Mouse (Mus musculus) liver, embryonic 11.5 days (tissue): ENCODE measurements around the gene Rfng. TPM values are rescaled to one million over a fixed set of nuclear protein-coding genes. Genes with fewer than 3 reads are reported as not detected.
A peak's percentile ranks its signal among the peaks of the same experiment; 100 is the strongest.

Experiments used
- ATAC-seq: fragments of 200-750 bp; cut with Nextera tagmentation; replicated peaks from 2 replicates; pipeline ENCODE4 v1.8.0; 2017; ENCODE audit warnings: moderate number of reproducible peaks, mild to moderate bottlenecking, moderate TSS enrichment, moderate library complexity; ENCODE audit not compliant: low FRiP score
- DNase-seq: peaks from one replicate; pipeline ENCODE4 v3.0.0-alpha.2; 2017; ENCODE audit warnings: low spot score
- H3K27ac ChIP-seq: fragments of 300-500 bp; sonication (generic); 2 replicates; pipeline ENCODE4 v1.5.1; 2014; ENCODE audit warnings: mild to moderate bottlenecking, low read depth, low read length, control low read depth
- H3K27me3 ChIP-seq: fragments of 300-500 bp; sonication (generic); replicated peaks from 2 replicates; pipeline ENCODE4 v1.6.1; 2014; ENCODE audit warnings: low read length, mixed read lengths; ENCODE audit not compliant: control insufficient read depth, insufficient read depth
- H3K36me3 ChIP-seq: fragments of 300-500 bp; sonication (generic); 2 replicates; pipeline ENCODE4 v1.6.1; 2014; ENCODE audit warnings: mild to moderate bottlenecking, low read length, moderate library complexity, mixed read lengths; ENCODE audit not compliant: control insufficient read depth, insufficient read depth
- H3K4me1 ChIP-seq: fragments of 300-500 bp; sonication (generic); replicated peaks from 2 replicates; pipeline ENCODE4 v1.6.1; 2014; ENCODE audit warnings: low read length, mixed read lengths; ENCODE audit not compliant: control insufficient read depth, insufficient read depth
- H3K4me2 ChIP-seq: fragments of 300-500 bp; sonication (generic); 2 replicates; pipeline ENCODE4 v1.6.1; 2014; ENCODE audit warnings: mild to moderate bottlenecking, control low read depth, moderate library complexity
- H3K4me3 ChIP-seq: fragments of 300-500 bp; sonication (generic); 2 replicates; pipeline ENCODE4 v1.5.1; 2014; ENCODE audit warnings: low read depth, low read length, control low read depth
- H3K9ac ChIP-seq: fragments of 300-500 bp; sonication (generic); 2 replicates; pipeline ENCODE4 v1.6.1; 2014; ENCODE audit warnings: low read depth, low read length, control low read depth
- H3K9me3 ChIP-seq: fragments of 300-500 bp; sonication (generic); 2 replicates; pipeline ENCODE4 v1.6.1; 2016; ENCODE audit warnings: low read length, inconsistent platforms, mixed read lengths; ENCODE audit not compliant: control insufficient read depth
- WGBS: fragments of 180-500 bp; shearing (Covaris S2); extraction: QIAGEN DNeasy Blood & Tissue Kit; methylation state at CpG from one replicate; pipeline ENCODE4 v1.1.7; 2014; 5-methylcytosine and 5-hydroxymethylcytosine counted together
- polyA plus RNA-seq: library from polyadenylated mRNA; unstranded; fragments of >200 nt; fragmentation: Nextera tagmentation; extraction: Ambion mirVana; gene quantifications from 2 replicates; pipeline ENCODE4 v1.2.1, GENCODE M21; 2014

Rfng gene
- polyA plus RNA-seq, 1 experiment from 2014 or later: 33.4 TPM

DNA sequence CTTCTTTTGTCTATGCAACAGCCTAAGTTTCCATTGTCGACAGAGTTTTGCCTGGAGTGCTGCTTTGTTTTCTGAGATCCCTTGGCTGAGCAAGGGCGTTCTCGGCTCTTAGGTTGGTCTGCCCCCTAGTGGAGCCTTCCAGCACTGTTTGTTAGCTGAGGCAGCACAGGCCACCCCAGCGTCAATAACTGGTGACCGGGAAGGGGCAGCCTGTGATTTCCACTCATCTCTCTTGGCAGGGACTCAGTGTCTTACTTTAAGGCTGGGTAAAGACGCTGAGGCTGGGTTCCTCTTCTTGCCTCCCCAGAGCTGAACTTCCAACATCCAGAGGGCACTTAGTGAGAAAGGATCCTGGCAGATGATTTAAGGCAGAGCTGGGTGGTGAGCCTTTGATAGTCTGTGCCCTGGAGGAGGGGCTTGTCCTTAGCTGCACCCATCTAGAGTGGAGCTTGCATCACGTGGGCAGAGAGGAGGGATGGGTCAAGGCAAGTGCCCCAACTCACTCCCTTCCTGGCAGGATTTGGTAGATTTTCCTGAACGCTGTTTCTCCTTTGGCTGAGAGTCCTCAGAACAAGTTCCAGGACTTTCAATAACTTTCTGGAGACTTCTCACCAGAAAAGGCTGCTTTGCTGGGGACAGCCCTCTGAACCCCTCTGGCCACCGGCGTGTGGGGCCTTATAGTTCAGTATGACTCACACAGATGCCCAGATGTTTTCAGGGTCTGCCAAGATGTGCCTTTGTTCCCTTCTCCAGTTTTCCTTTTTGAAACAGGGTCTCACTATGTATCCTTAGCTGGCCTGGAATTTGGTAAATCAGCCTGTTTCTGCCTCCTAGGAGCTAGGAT is 16.3 kb upstream of the Rfng start:
- H3K9ac ChIP-seq: peak overlapping the region; percentile 20; the same call in 1 of the 2 replicates

GRCm38 (mm10) chr11:120799316-120799890 is 15.4 kb upstream of the Rfng start:
- no peak for DNase-seq
- no peaks in the 10 kb centered on the region for H3K9me3 ChIP-seq
- 62% methylated on average over 4 of the region's 6 CpGs for WGBS
- H3K36me3 ChIP-seq: peaks cover 2% of the 10 kb centered on the region; the same call in 1 of the 2 replicates
- no peaks in the 10 kb centered on the region for H3K27me3 ChIP-seq
- H3K4me1 ChIP-seq: peaks cover 17% of the 10 kb centered on the region
- no peak for ATAC-seq
- peak overlapping the region; percentile 33; the same call in 1 of the 2 replicates for H3K4me2 ChIP-seq
- no peak overlapping the region for H3K27ac ChIP-seq
- H3K9ac ChIP-seq: no peak overlapping the region
- H3K4me3 ChIP-seq: no peak overlapping the region

More for the DNA sequence above, 16.3 kb upstream of the Rfng start:
- no peaks in the 10 kb centered on the region for H3K36me3 ChIP-seq
- peaks cover 9% of the 10 kb centered on the region for H3K4me1 ChIP-seq
- no peaks in the 10 kb centered on the region for H3K27me3 ChIP-seq
- ATAC-seq (peak; percentile 57), DNase-seq (peak; percentile 84)
- H3K4me2 ChIP-seq: peak overlapping the region; percentile 33
- no peaks in the 10 kb centered on the region for H3K9me3 ChIP-seq
- H3K27ac ChIP-seq: no peak overlapping the region; the same call in 1 of the 2 replicates
- WGBS: 10% methylated on average over 10 of the region's 10 CpGs
- no peak overlapping the region for H3K4me3 ChIP-seq

DNA sequence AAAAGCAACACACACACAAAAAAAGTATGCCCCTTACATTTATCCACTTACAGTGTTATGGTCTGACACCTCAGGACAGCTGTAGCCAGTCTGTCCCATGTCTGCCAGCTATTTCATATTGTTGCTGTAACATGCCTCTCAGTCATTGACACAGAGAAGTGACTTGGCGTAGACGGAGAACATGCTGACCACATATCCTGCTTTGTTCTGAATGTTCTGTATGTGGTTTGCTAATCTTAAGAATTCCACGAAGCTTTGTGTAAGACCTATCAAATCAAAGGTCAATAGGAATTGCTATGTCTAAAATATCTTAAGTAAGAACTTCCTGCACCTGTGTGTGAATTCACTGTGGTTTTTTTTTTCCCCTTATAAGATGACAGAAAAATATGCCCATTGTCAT is 14.2 kb upstream of the Rfng start:
- Histone ChIP-seq H3K27ac (no peak overlapping the region), H3K27me3 (no peaks in the 10 kb centered on the region), H3K36me3 (peaks cover 12% of the 10 kb centered on the region)

DNA sequence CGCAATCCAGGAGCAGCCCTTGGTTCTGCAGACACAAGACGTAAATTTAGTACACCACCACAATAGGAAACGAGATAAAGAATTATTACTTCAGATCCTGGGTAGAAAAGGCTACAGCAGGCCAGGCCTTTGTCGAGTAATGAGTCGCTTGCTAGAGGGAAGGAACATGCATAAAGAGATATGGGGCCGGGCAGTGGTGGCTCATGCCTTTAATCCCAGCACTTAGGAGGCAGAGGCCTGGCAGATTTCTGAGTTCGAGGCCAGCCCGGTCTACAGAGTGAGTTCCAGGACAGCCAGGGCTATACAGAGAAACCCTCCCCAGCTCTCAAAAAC is 12.6 kb upstream of the Rfng start:
- no peak for DNase-seq
- Histone ChIP-seq H3K4me2 (peak overlapping the region; percentile 91), H3K4me3 (peak overlapping the region; percentile 100), H3K9ac (peak overlapping the region; percentile 94), H3K27me3 (no peaks in the 10 kb centered on the region), H3K36me3 (peaks cover 29% of the 10 kb centered on the region), H3K4me1 (peaks cover 17% of the 10 kb centered on the region), H3K27ac (0 out of 2 replicates have a peak overlapping the region, but pooled peaks have one; percentile 58), H3K9me3 (no peaks in the 10 kb centered on the region)
- WGBS: 28% methylated on average over 8 of the region's 8 CpGs
- no peak for ATAC-seq

More for the DNA sequence above, 14.2 kb upstream of the Rfng start:
- Histone ChIP-seq H3K4me3 (no peak overlapping the region), H3K4me2 (no peak overlapping the region), H3K9me3 (no peaks in the 10 kb centered on the region), H3K9ac (no peak overlapping the region), H3K4me1 (peaks cover 17% of the 10 kb centered on the region)
- ATAC-seq (no peak), DNase-seq (no peak)
- WGBS: 57% methylated on average over 3 of the region's 3 CpGs

DNA sequence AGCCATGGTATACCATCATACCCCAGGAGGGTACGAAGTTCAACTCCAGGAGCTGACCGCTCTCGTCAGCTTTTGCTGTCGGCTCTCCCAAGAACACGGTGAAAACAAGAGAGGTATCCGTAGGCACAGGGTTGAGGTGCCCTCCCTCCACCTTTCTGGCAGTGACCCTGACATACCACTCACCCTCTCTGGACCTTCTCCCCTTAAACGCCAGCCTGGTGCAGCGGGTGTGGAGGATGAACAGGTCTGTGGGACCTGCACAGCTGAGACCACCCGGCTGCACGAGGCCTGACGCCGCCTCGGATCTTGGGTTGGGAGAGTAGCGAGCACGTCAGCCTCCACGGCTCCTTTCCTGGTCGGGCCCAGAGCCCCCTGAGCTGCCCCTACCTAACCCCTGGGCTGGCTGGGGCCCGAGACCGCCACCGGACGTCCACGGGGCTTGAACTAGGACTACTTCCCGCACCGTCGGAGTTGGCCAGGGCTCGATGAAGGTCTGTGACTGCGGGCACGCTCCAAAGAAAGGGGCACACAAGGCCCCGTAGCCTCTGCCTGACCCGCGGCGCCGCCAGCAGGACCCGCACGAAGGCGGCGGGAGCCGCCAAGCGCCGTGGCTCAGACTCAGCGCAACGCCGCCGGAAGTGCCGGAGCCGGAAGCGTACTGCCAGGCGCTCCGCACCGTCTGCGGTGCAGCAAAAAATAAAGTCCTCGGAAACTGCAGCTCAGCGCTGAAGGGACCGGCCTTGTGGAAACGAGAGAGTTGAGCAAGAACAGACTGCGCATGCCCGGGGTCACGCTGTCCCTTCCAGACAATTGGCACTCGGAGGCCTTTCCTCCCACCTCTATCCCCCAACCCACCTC is 12.0 kb upstream of the Rfng start, which contains the start of gene Dus1l:
Dus1l (minus strand) TSS at position 648 of the 858 bp plus-strand sequence.
- H3K9ac ChIP-seq: peak within 1 kb of the TSS; percentile 94
- H3K4me1 ChIP-seq: peaks cover 17% of the 10 kb centered on the region
- H3K27ac ChIP-seq: peak within 1 kb of the TSS; percentile 75
- no peaks in the 10 kb centered on the region for H3K9me3 ChIP-seq
- peaks cover 34% of the 10 kb centered on the region for H3K36me3 ChIP-seq
- H3K4me3 ChIP-seq: peak within 1 kb of the TSS; percentile 100
- H3K4me2 ChIP-seq: peak within 1 kb of the TSS; percentile 91
- WGBS: 2% methylated on average over 59 of the region's 59 CpGs
- ATAC-seq: peak; percentile 86
- H3K27me3 ChIP-seq: no peaks in the 10 kb centered on the region
- peak; percentile 98 for DNase-seq

DNA sequence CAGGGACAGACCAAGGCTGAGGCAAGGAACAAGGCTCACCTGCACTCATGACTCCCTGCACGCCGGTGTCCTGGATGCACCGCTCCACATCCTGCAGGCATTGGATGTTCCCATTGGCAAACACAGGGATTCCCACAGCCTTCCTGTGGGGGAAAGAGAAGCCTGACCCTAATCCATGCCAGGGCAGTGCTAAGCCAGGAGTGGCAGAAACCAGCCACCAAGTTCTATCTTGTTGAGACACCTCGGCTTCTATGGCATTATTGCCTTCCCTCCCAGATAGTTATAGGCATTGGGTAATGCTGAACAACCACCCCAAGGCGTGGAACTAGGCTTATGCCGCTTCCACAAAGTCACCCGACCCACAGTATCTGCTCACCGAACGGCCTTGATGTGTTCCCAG is 8.6 kb upstream of the Rfng start:
- Histone ChIP-seq H3K27me3 (no peaks in the 10 kb centered on the region), H3K27ac (no peak overlapping the region), H3K4me3 (no peak overlapping the region), H3K4me2 (no peak overlapping the region), H3K4me1 (peaks cover 11% of the 10 kb centered on the region; the same call in 1 of the 2 replicates), H3K36me3 (peaks cover 55% of the 10 kb centered on the region), H3K9ac (no peak overlapping the region), H3K9me3 (no peaks in the 10 kb centered on the region)
- DNase-seq (no peak), ATAC-seq (no peak)
- 94% methylated on average over 9 of the region's 9 CpGs for WGBS

DNA sequence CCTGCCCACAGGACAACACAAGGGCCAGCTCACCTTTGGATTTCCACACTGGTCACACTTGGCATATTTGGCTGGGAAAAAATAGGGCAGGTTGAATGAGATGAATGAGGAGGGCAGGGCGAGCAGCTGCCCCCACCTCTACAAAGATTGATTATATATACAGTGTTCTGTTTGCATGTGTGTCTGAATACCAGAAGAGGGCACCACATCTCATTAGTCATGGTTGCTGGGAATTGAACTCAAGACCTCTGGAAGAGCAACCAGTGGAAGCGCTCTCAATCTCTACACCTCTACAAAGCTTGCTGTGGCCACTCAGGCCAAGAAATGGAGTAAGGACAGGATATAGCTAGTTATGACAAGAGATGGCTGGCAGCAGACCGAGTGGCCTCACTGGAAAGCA is 5.8 kb upstream of the Rfng start:
- Histone ChIP-seq H3K4me2 (no peak overlapping the region), H3K4me1 (peaks cover 17% of the 10 kb centered on the region), H3K27me3 (no peaks in the 10 kb centered on the region), H3K4me3 (no peak overlapping the region), H3K9me3 (no peaks in the 10 kb centered on the region), H3K27ac (no peak overlapping the region), H3K36me3 (peaks cover 69% of the 10 kb centered on the region), H3K9ac (no peak overlapping the region)
- DNase-seq (no peak), ATAC-seq (no peak)
- whole genome bisulfite sequencing: 86% methylated on average over 3 of the region's 3 CpGs

- no peaks in the 10 kb centered on the region for H3K9me3 ChIP-seq
- DNase-seq: no peak
- WGBS: 84% methylated on average over 4 of the region's 4 CpGs
Observed at GRCm38 (mm10) chr11:120789355-120789754, 5.3 kb upstream of the Rfng start.

More at GRCm38 (mm10) chr11:120789355-120789754, 5.3 kb upstream of the Rfng start:
- Histone ChIP-seq H3K27ac (no peak overlapping the region), H3K4me1 (peaks cover 14% of the 10 kb centered on the region), H3K4me2 (no peak overlapping the region), H3K27me3 (no peaks in the 10 kb centered on the region), H3K36me3 (peaks cover 67% of the 10 kb centered on the region), H3K9ac (no peak overlapping the region), H3K4me3 (no peak overlapping the region)
- no peak for ATAC-seq
